Mouse (Mus musculus): Measurements from ENCODE around the gene Wdr35.

Gene Wdr35

DNA sequence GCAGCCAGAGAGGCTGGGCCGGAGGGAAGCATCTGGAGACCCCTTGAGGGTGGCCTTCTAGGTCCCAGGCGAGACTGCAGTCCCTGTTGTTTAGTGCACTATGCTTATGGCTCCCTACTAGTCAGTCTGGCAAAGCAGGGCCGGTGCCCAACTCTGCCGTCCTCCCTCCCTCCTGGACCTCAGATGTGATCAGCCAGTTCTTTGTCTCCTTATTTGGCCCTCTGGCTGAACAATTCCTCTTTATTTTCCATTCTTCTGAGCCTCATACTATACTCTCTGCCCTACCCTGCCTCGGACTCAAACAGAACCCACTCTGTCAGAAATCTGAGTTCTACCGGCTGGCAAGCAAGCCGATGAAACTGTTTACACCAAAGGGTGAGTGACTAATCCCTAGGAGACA is 79.7 kb downstream of the Wdr35 start:
- DNase-seq (ENCODE audit: low read depth, low spot score): no peak
- H3K27me3 ChIP-seq (ENCODE audit: control insufficient read depth, insufficient read depth, low read length, poor library complexity, severe bottlenecking): no peaks in the 10 kb centered on the region

DNA sequence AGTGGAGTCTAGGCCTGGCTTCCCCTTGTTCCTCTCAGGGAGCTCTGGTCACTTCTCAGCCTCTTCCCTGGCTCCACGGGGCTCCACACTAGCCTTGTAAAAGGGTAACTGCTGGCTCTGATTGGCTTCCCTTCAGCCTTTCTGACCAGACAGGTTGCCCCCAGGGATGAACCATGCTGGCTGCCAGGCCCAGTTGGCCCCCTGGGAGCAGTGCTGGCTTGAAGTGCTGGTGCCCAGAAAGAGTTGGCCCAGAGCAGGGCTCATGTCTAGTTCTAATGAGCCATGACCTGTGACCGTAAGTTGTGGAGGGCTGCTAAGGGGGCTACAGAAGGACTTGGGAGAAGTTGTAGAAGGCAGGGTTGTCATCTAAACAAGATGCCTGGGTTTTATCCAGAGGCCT is 80.3 kb downstream of the Wdr35 start:
- Histone ChIP-seq H3K27me3 (ENCODE audit: control insufficient read depth, insufficient read depth, low read length, poor library complexity, severe bottlenecking) (no peaks in the 10 kb centered on the region), H3K36me3 (ENCODE audit: control insufficient read depth, insufficient read depth, low read length, poor library complexity, severe bottlenecking) (no peaks in the 10 kb centered on the region)
- no peak for DNase-seq (ENCODE audit: low read depth, low spot score)

More for the DNA sequence above, 79.7 kb downstream of the Wdr35 start:
- H3K36me3 ChIP-seq (ENCODE audit: control insufficient read depth, insufficient read depth, low read length, poor library complexity, severe bottlenecking): no peaks in the 10 kb centered on the region

DNA sequence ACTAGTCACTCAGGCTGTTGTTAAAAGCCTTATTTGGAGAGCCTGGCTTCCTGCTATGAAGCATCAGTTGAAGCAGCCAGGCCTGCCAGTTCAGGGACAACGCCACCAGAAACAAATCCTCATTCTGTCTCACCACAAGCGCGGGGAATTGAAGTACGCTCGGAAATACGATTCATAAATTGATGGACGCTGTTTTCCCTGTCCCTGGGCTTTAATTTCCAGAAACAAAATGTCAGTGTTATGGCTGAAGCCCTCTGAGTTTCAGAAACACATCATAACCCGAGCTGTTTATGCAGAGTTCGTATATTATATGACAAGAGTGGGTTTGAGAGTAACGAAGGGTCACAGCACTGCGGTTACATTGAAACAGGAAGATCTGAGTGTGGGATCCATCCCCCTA is 81.6 kb downstream of the Wdr35 start:
- H3K27me3 ChIP-seq (ENCODE audit: control insufficient read depth, insufficient read depth, low read length, poor library complexity, severe bottlenecking): no peaks in the 10 kb centered on the region
- DNase-seq (ENCODE audit: low read depth, low spot score): no peak
- H3K36me3 ChIP-seq (ENCODE audit: control insufficient read depth, insufficient read depth, low read length, poor library complexity, severe bottlenecking): no peaks in the 10 kb centered on the region

DNA sequence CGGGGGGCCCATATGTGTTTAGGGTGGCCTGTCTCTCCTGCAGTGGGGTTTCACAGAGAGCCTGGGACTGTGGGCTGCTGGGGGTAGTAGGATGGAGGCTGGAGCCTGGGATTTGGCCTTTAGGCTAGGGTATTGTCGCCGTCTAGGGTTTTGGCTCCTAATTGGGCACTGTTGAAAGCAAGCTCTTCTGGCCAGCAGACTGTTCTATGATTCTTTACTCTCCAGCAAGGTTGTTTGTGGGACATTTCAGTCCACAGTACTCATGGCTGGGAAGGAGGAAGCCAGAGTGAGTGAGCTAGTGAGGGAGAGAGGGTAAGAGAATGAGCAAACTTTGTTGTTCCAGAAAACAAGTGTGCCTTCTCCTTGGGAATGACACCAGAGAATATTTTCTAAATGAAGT is 85.8 kb downstream of the Wdr35 start:
- no peaks in the 10 kb centered on the region for H3K36me3 ChIP-seq (ENCODE audit: control insufficient read depth, insufficient read depth, low read length, poor library complexity, severe bottlenecking)
- no peaks in the 10 kb centered on the region for H3K27me3 ChIP-seq (ENCODE audit: control insufficient read depth, insufficient read depth, low read length, poor library complexity, severe bottlenecking)
- no peak for DNase-seq (ENCODE audit: low read depth, low spot score)

DNA sequence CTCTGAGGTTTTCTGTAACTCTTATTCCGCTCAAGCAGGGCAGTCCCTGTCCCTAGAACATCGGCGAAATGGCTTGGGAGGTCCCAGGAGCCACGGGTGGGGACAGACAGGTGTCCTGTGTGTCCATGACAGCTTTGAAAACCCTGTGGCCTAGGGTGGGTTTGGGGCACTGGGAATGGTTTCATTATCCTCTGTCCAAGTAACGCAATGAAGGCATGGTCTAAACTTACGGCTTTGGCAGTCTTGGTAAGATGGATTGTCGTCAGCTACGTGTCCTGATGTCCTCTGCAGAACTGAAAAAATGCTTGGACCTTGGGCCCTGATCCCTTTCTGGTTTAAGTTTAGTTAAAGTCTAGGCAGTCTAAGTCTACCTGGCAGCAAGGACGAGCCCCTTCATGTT is 86.3 kb downstream of the Wdr35 start:
- DNase-seq (ENCODE audit: low read depth, low spot score): no peak
- Histone ChIP-seq H3K27me3 (ENCODE audit: control insufficient read depth, insufficient read depth, low read length, poor library complexity, severe bottlenecking) (no peaks in the 10 kb centered on the region), H3K36me3 (ENCODE audit: control insufficient read depth, insufficient read depth, low read length, poor library complexity, severe bottlenecking) (no peaks in the 10 kb centered on the region)

DNA sequence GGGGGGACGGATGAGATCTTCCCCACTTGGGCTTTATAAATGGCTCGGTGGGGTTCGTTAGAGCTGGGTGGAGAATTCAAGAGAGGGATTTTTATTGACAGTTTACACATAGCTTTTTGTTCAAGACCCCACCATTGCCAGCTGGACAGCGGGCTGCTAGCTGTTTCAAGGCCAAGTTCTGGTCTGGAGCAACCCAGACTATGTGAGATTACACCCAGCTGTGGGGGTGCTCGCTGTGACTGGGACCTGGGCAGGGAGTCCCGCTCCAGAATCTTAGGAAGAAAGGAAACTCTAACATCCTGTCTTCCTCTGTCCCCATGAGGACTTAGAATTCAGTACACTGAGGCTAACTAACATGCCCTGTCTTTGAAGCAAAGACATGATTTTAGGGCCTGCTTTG is 89.9 kb downstream of the Wdr35 start:
- H3K27me3 ChIP-seq (ENCODE audit: control insufficient read depth, insufficient read depth, low read length, poor library complexity, severe bottlenecking): no peaks in the 10 kb centered on the region
- no peak for DNase-seq (ENCODE audit: low read depth, low spot score)
- H3K36me3 ChIP-seq (ENCODE audit: control insufficient read depth, insufficient read depth, low read length, poor library complexity, severe bottlenecking): no peaks in the 10 kb centered on the region

DNA sequence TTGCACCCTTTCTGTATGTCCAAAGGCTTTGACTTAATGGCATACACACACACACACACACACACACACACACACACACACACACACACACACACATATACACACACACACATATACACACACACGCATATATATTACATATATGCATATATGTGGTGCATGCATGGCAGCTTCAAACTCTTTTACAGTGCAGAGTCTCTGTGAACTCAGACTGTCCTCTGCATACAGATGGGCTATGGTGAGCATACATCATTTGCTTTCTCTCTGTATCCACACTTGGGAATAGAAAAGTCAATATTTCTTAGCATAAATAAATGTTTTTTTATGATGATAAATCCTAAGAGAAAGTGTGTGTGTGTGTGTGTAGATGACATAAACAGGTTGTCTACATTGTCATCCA is 97.4 kb downstream of the Wdr35 start:
- DNase-seq (ENCODE audit: low read depth, low spot score): no peak
- H3K36me3 ChIP-seq (ENCODE audit: control insufficient read depth, insufficient read depth, low read length, poor library complexity, severe bottlenecking): no peaks in the 10 kb centered on the region
- no peaks in the 10 kb centered on the region for H3K27me3 ChIP-seq (ENCODE audit: control insufficient read depth, insufficient read depth, low read length, poor library complexity, severe bottlenecking)

DNA sequence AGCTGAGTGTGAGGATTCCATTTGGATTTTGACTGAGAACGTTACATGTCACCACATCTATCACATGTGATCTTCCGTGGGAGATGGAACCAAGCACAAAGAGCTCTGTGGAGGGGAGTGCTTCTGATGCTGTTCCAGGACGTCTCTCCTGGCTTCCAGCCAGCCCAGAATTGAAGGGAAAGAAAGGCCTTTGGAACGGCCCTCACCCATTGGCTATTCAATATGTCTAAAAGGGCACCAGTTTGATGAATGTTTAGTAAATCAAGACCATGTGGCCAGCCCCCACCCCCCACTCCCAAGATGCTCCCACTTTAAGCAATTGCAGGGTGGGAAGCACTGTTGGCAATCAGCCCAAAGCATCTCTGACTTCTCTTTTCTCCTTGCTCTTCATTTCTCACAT is 97.8 kb downstream of the Wdr35 start:
- DNase-seq (ENCODE audit: low read depth, low spot score): no peak
- Histone ChIP-seq H3K27me3 (ENCODE audit: control insufficient read depth, insufficient read depth, low read length, poor library complexity, severe bottlenecking) (no peaks in the 10 kb centered on the region), H3K36me3 (ENCODE audit: control insufficient read depth, insufficient read depth, low read length, poor library complexity, severe bottlenecking) (no peaks in the 10 kb centered on the region)

DNA sequence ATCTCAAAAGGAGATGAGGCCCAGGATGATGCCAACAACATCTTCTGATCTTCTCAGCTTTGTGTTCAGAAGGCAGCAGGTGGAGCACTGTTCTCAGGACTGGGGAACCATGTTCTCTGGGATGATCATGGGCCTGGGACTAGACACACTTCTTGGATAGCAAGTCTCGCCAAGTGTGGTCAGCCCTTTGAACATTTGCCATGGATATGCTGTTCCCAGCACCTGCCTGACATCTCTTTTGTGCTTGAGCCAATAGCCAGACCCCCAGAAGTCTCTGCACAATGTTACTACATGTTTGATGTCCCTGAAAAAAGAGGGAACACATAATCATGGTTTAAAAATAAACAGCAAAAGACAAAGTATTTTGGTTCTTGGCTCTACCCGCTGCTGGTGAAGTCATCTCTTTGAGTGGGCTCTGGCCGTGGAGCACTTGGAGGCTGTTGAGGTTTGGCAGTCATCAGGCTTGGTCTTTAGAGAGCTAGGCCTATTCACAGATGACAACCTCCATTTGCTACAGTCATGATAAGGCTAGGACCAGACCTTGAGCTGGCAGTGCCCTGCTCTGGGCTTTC is 103.9 kb downstream of the Wdr35 start:
- DNase-seq (ENCODE audit: low read depth, low spot score): no peak
- Histone ChIP-seq H3K27me3 (ENCODE audit: control insufficient read depth, insufficient read depth, low read length, poor library complexity, severe bottlenecking) (no peaks in the 10 kb centered on the region), H3K36me3 (ENCODE audit: control insufficient read depth, insufficient read depth, low read length, poor library complexity, severe bottlenecking) (no peaks in the 10 kb centered on the region)
